Mouse (Mus musculus) limb, embryonic 12.5 days (tissue): ENCODE data around the gene Oat. TPM values are rescaled to one million over a fixed set of nuclear protein-coding genes. Genes with fewer than 3 reads are reported as not detected.

Experiments
- ATAC-seq: fragments of 200-750 bp; cut with Nextera tagmentation; 2 replicates; pipeline ENCODE4 v1.8.0; 2017; ENCODE audit warnings: low read depth, moderate TSS enrichment; ENCODE audit not compliant: insufficient number of reproducible peaks, insufficient read depth, low FRiP score, low TSS enrichment
- H3K27ac ChIP-seq: fragments of 300-500 bp; sonication (generic); 2 replicates; pipeline ENCODE4 v1.5.1; 2016; ENCODE audit warnings: mild to moderate bottlenecking, moderate library complexity
- H3K27me3 ChIP-seq: fragments of 300-500 bp; sonication (generic); 2 replicates; pipeline ENCODE4 v1.6.1; 2016; ENCODE audit warnings: mild to moderate bottlenecking, moderate library complexity
- H3K36me3 ChIP-seq: fragments of 300-500 bp; sonication (generic); 2 replicates; pipeline ENCODE4 v1.6.1; 2016; ENCODE audit warnings: mild to moderate bottlenecking, moderate library complexity
- H3K4me1 ChIP-seq: fragments of 300-500 bp; sonication (generic); replicated peaks from 2 replicates; pipeline ENCODE4 v1.6.1; 2016
- H3K4me2 ChIP-seq: fragments of 300-500 bp; sonication (generic); 2 replicates; pipeline ENCODE4 v1.6.1; 2016; ENCODE audit warnings: mild to moderate bottlenecking, moderate library complexity
- H3K4me3 ChIP-seq: fragments of 300-500 bp; sonication (generic); replicated peaks from 2 replicates; pipeline ENCODE4 v1.5.1; 2016; ENCODE audit warnings: mild to moderate bottlenecking
- H3K9ac ChIP-seq: fragments of 300-500 bp; sonication (generic); replicated peaks from 2 replicates; pipeline ENCODE4 v1.6.1; 2016; ENCODE audit warnings: mild to moderate bottlenecking, moderate library complexity
- H3K9me3 ChIP-seq: fragments of 300-500 bp; sonication (generic); 2 replicates; pipeline ENCODE4 v1.6.1; 2016; ENCODE audit warnings: mild to moderate bottlenecking, moderate library complexity
- WGBS: fragments of 180-500 bp; shearing (Covaris S2); methylation state at CpG from one replicate; pipeline ENCODE4 v1.1.7; 2016; 5-methylcytosine and 5-hydroxymethylcytosine counted together
- polyA plus RNA-seq: library from polyadenylated mRNA; unstranded; fragments of >200 nt; fragmentation: Nextera tagmentation; extraction: Ambion mirVana; gene quantifications from 2 replicates; pipeline ENCODE4 v1.2.1, GENCODE M21; 2016

Gene Oat
- polyA plus RNA-seq, 1 experiment from 2014 or later: 138 TPM

- H3K4me2 ChIP-seq: no peak overlapping the region
- H3K36me3 ChIP-seq: peaks cover 48% of the 10 kb centered on the region
- no peak overlapping the region for H3K27ac ChIP-seq
- WGBS: 97% methylated on average over 6 of the region's 6 CpGs
- ATAC-seq: no peak
- H3K9me3 ChIP-seq: no peaks in the 10 kb centered on the region
- H3K27me3 ChIP-seq: no peaks in the 10 kb centered on the region
- no peak overlapping the region for H3K4me3 ChIP-seq
- H3K4me1 ChIP-seq: peaks cover 14% of the 10 kb centered on the region
- H3K9ac ChIP-seq: no peak overlapping the region
These were observed 7.4 kb downstream of the Oat start for GRCm38 (mm10) chr7:132568817-132569216.

GRCm38 (mm10) chr7:132565831-132566230 is 10.4 kb downstream of the Oat start:
- Histone ChIP-seq H3K27me3 (no peaks in the 10 kb centered on the region), H3K4me2 (no peak overlapping the region), H3K9me3 (no peaks in the 10 kb centered on the region), H3K4me1 (no peaks in the 10 kb centered on the region), H3K36me3 (peaks cover 78% of the 10 kb centered on the region), H3K9ac (no peak overlapping the region), H3K4me3 (no peak overlapping the region), H3K27ac (no peak overlapping the region)
- no peak for ATAC-seq
- 55% methylated on average over 1 of the region's 1 CpGs for WGBS

DNA sequence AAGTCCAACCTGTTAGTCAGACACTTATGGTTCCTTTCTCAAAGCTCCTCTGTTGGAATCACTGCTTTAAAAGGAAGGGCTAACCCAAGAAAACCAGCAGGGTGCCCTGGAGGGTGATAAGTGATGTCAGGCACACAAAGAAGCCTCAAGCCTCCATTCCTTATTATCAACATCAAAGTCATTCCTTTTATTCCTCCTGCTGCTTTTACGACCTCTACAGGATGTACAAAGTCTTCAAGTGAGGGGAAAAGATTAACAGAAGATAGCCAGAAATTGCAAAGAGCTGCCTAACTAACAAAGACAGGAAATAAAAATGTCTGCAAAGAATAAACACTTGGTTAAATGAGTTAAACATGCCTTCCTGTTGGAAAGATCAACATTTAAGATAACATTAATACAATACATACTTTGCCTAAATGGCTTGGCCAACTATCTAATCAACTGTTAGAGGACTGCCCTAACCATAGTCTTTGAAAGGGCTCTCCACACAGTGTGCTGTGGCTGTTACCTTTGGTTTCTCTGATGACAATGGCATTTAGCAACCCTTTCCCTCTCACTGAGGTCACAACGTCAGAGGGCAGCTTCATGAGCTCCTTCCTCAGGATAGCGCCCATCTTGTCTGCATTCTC is 16.9 kb downstream of the Oat start:
- no peak overlapping the region for H3K4me3 ChIP-seq
- 32% methylated on average over 3 of the region's 3 CpGs for WGBS
- 0 out of 2 replicates have a peak, but pooled peaks cover under 1% of the 10 kb centered on the region for H3K4me1 ChIP-seq
- no peaks in the 10 kb centered on the region for H3K9me3 ChIP-seq
- no peak overlapping the region for H3K27ac ChIP-seq
- H3K36me3 ChIP-seq: peaks cover 76% of the 10 kb centered on the region
- no peaks in the 10 kb centered on the region for H3K27me3 ChIP-seq
- H3K4me2 ChIP-seq: no peak overlapping the region
- no peak overlapping the region for H3K9ac ChIP-seq
- no peak for ATAC-seq

GRCm38 (mm10) chr7:132558141-132558736 is 18.0 kb downstream of the Oat start:
- H3K27ac ChIP-seq: no peak overlapping the region
- no peak overlapping the region for H3K4me3 ChIP-seq
- H3K9me3 ChIP-seq: no peaks in the 10 kb centered on the region
- WGBS: 90% methylated on average over 7 of the region's 7 CpGs
- peaks cover 66% of the 10 kb centered on the region for H3K36me3 ChIP-seq
- ATAC-seq: no peak
- no peak overlapping the region for H3K9ac ChIP-seq
- H3K4me2 ChIP-seq: no peak overlapping the region
- no peaks in the 10 kb centered on the region for H3K27me3 ChIP-seq
- H3K4me1 ChIP-seq: 0 out of 2 replicates have a peak, but pooled peaks cover 3% of the 10 kb centered on the region

DNA sequence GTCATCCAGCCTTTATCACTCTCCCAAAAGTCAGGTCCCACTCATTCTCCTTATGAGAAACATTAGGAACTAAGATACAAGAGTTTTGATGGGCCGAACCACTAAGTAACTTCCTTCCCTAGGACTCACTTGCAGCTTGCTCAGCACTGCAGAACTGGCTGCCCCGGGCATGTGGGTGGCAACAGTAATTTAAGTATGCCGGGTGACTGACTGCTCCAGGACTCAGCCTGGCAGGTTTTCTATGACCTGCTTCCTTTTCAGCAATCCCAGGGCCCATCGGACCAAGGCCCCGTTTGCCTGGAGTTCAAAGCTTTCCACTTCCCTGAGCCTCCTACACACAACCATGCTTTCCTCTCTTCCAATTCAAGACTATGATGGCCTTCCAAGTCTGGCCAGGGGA is 19.6 kb downstream of the Oat start:
- no peak overlapping the region for H3K9ac ChIP-seq
- H3K27ac ChIP-seq: no peak overlapping the region
- no peak overlapping the region for H3K4me2 ChIP-seq
- ATAC-seq: no peak
- WGBS: 74% methylated on average over 5 of the region's 5 CpGs
- no peak overlapping the region for H3K4me3 ChIP-seq
- no peaks in the 10 kb centered on the region for H3K9me3 ChIP-seq
- H3K27me3 ChIP-seq: no peaks in the 10 kb centered on the region; the same call in 1 of the 2 replicates
- H3K4me1 ChIP-seq: 0 out of 2 replicates have a peak, but pooled peaks cover 3% of the 10 kb centered on the region
- peaks cover 49% of the 10 kb centered on the region for H3K36me3 ChIP-seq

- H3K9me3 ChIP-seq: no peaks in the 10 kb centered on the region
- H3K4me2 ChIP-seq: no peak overlapping the region
- no peak overlapping the region for H3K4me3 ChIP-seq
- H3K27ac ChIP-seq: no peak overlapping the region
- 0 out of 2 replicates have a peak, but pooled peaks cover 6% of the 10 kb centered on the region for H3K4me1 ChIP-seq
- no peak for ATAC-seq
- no peak overlapping the region for H3K9ac ChIP-seq
- 28% methylated on average over 4 of the region's 4 CpGs for WGBS
- no peaks in the 10 kb centered on the region; the same call in 1 of the 2 replicates for H3K27me3 ChIP-seq
- peaks cover 42% of the 10 kb centered on the region for H3K36me3 ChIP-seq
These were observed 20.3 kb downstream of the Oat start for GRCm38 (mm10) chr7:132555911-132556310.

- WGBS: 65% methylated on average over 2 of the region's 2 CpGs
- Histone ChIP-seq H3K4me3 (no peak overlapping the region), H3K27me3 (no peaks in the 10 kb centered on the region; the same call in 1 of the 2 replicates), H3K9me3 (no peaks in the 10 kb centered on the region), H3K9ac (no peak overlapping the region), H3K36me3 (peaks cover 24% of the 10 kb centered on the region), H3K4me2 (no peak overlapping the region), H3K27ac (no peak overlapping the region), H3K4me1 (0 out of 2 replicates have a peak, but pooled peaks cover 6% of the 10 kb centered on the region)
- ATAC-seq: no peak
These were observed 22.1 kb downstream of the Oat start for GRCm38 (mm10) chr7:132554091-132554490.

- peak; percentile 91 for ATAC-seq
- H3K27ac ChIP-seq: peak overlapping the region; percentile 29; the same call in 1 of the 2 replicates
- peak overlapping the region; percentile 84 for H3K4me2 ChIP-seq
- peak overlapping the region; percentile 63 for H3K9ac ChIP-seq
- WGBS: under 1% methylated on average over 27 of the region's 27 CpGs
- 0 out of 2 replicates have a peak, but pooled peaks cover 6% of the 10 kb centered on the region for H3K4me1 ChIP-seq
- peaks cover 2% of the 10 kb centered on the region; the same call in 1 of the 2 replicates for H3K36me3 ChIP-seq
- H3K4me3 ChIP-seq: peak overlapping the region; percentile 49
- H3K9me3 ChIP-seq: no peaks in the 10 kb centered on the region
- H3K27me3 ChIP-seq: no peaks in the 10 kb centered on the region; the same call in 1 of the 2 replicates
These were observed 24.7 kb downstream of the Oat start for GRCm38 (mm10) chr7:132551351-132552126.

GRCm38 (mm10) chr7:132547126-132547525 is 29.1 kb downstream of the Oat start:
- Histone ChIP-seq H3K9me3 (no peaks in the 10 kb centered on the region), H3K9ac (no peak overlapping the region), H3K27me3 (no peaks in the 10 kb centered on the region), H3K4me3 (no peak overlapping the region), H3K4me1 (0 out of 2 replicates have a peak, but pooled peaks cover 3% of the 10 kb centered on the region), H3K4me2 (no peak overlapping the region), H3K36me3 (no peaks in the 10 kb centered on the region), H3K27ac (no peak overlapping the region)
- no peak for ATAC-seq
- 74% methylated on average over 3 of the region's 3 CpGs for WGBS

- H3K4me1 ChIP-seq: no peaks in the 10 kb centered on the region
- H3K27ac ChIP-seq: no peak overlapping the region
- 63% methylated on average over 4 of the region's 4 CpGs for WGBS
- no peaks in the 10 kb centered on the region for H3K27me3 ChIP-seq
- no peaks in the 10 kb centered on the region for H3K9me3 ChIP-seq
- no peak overlapping the region for H3K4me2 ChIP-seq
- no peak for ATAC-seq
- H3K9ac ChIP-seq: no peak overlapping the region
- H3K36me3 ChIP-seq: no peaks in the 10 kb centered on the region
- no peak overlapping the region for H3K4me3 ChIP-seq
These were observed 33.8 kb downstream of the Oat start for GRCm38 (mm10) chr7:132542427-132542826.

- Histone ChIP-seq H3K36me3 (no peaks in the 10 kb centered on the region), H3K4me2 (no peak overlapping the region), H3K4me1 (no peaks in the 10 kb centered on the region), H3K27me3 (no peaks in the 10 kb centered on the region), H3K27ac (no peak overlapping the region), H3K4me3 (no peak overlapping the region), H3K9ac (no peak overlapping the region), H3K9me3 (no peaks in the 10 kb centered on the region)
- no peak for ATAC-seq
- 66% methylated on average over 3 of the region's 3 CpGs for WGBS
These were observed 34.6 kb downstream of the Oat start for GRCm38 (mm10) chr7:132541566-132541965.
